Mouse (Mus musculus) spleen, embryonic (tissue): ENCODE measurements around the gene Cfap61.

Experiments
- CTCF ChIA-PET: fragments of 350-600 bp; sonication (Branson Sonifier 250); formaldehyde crosslinking; loops from one replicate; lab custom pipeline; 2022; lab: Charles Lee

Cfap61 gene

DNA sequence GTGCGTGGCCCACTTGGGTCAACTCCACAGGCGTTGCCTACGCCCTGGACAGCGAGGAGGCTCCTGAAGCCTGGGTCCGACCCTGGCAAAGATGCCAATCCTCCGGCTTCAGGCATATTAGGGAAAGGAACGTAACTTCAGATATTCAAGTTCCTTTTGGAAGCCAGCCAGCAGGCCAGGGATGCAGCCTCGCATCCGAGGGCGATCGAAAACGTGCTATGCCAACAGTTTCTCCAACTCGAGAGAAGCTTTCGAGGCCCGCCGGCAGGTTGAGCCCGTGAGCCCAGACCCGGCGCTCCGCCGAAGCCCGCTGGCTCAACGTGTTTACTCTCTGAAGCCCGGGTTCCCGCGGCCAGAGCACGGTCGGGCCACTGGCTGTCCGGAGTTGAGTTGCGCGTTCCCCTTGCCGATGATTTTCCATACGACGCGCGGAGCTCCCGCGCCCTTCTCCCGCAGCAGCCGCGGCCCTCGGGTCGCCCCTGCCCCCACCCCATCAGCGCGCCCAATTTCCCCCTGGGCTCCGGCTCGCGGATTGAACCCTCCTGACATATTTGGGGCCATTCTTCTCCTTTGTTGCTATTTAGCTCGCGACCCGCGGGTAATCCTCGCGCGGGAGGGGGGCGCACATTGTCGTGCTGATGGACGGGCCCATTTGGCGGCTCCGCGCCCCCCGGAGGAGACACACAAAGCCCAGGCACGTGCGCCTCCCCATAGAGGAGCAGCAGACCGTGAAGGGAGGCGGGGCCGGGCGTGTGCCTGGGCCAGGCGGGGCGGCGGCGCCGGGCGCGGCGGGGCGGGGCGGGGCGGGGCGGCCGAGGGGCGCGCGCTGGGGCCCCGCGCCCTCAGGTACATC lies 286.7 kb downstream of the Cfap61 start, which contains the start of gene Insm1:
Gene Insm1, plus strand, starts transcription at position 846 of the 853 bp plus-strand sequence.
- CTCF ChIA-PET, result no interaction called here

- CTCF ChIA-PET, result no interaction called here
These were observed 287.3 kb downstream of the Cfap61 start for GRCm38 (mm10) chr2:146221929-146222278.

- CTCF ChIA-PET, result interaction anchor here (0.8 kb wide), 1 partner anchor 708 kb away, joined by 3 read pairs; no protein-coding TSS in a partner anchor
These were observed 287.9 kb downstream of the Cfap61 start for GRCm38 (mm10) chr2:146222279-146223175.

GRCm38 (mm10) chr2:146223176-146223905 lies 288.8 kb downstream of the Cfap61 start:
- CTCF ChIA-PET, result interaction anchor here (0.8 kb wide), 1 partner anchor 707 kb away, joined by 3 read pairs; no protein-coding TSS in a partner anchor

GRCm38 (mm10) chr2:146224141-146224540 lies 289.6 kb downstream of the Cfap61 start:
- CTCF ChIA-PET, result interaction anchor here (0.6 kb wide), 1 partner anchor 586 kb away, joined by 3 read pairs; no protein-coding TSS in a partner anchor

DNA sequence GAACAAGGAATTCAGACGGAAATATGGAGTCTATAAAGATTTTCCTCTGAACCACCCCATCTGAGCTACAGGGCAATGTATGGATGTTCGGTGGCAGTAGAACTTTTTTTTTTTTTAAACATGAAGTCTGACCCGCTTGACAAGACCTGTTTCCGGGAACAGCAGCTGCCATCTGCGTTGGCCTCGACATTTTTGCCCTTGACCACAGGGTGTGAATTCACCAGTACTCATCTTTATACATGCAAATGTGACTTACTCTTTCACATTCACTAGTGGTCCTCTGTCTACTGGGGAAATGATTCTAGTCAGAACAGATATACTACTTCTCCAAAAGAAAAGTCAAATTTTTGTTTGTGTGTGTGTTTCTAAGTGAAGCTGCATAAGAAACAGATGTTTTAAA lies 291.2 kb downstream of the Cfap61 start:
- CTCF ChIA-PET, result interaction anchor here (0.6 kb wide), 2 partner anchors 39 to 201 kb away, joined by 3 to 16 read pairs; no protein-coding TSS in a partner anchor

DNA sequence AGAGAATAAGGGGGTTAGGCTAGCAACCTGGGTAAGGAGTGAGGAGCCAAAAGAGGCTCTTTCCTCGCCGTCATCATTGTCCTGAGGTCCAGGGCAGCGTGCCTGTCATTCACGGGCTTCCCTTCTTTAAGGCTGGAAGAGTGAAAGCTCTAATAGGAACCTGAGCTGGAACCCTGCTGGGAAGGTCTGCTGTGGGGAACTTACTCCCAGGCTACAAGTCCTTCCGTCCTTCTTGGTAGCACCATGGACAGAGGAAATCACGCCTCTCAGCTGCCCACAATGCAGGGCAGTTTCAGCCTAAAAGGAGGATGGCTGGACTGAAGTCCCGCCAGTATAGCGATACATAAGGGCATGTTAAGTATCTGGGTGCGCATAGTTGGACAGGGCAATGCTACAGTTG lies 291.9 kb downstream of the Cfap61 start:
- CTCF ChIA-PET, result no interaction called here

DNA sequence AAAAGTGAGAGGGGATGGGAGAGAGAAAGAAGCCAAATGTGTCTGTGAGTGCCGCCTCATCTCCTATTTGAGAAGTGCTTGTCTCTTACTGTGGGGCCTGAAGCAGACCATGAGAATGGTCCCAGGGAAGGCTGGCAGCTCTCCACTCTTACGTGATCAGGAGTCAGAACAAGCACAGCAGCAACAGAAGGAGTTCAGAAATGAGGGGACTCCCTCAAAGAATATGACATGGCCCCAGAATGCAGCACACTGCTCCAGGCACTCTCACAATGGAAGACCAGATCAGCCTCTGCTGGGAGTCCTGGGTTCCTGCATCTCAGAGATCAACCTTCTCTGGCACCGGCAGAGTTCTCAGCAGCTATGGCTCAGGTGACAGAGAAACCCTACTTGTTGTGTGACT lies 293.1 kb downstream of the Cfap61 start:
- CTCF ChIA-PET, result no interaction called here

DNA sequence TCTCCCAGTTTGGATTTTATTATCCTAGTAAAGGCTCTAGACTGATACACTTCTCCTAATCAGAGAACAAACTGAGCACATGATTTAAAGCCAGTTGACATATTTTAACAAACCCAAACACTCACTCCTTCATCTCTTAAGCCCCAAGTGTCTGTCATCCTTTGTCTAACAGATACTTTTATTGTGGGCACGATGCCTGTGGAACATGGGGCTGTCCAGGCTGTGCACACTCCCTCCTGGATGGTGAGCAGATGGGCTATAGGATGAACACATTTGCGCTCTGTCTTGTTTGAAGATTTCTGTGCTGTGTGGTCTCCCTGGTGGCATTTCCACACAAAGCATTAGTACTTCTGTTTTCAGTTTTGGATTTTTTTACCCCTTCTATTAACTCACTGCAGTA lies 293.9 kb downstream of the Cfap61 start:
- CTCF ChIA-PET, result no interaction called here

DNA sequence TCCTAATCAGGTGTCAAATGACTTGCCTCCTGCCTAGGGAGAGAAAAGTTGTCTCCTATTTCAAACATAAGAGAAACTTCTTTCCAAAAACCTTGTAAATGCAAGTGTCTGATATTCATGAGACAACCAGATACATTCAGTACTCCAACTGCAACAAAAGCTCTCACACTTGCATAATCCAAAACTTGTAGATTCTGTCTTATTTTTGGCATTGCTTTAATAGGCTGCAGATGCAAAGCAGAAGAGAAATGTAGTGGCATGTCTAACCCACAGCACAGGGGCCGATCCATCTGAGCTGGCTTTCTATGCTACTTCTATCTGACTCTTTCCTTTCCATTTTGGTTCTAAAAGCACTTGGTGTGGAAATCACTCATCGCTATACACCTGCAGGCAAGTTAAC lies 296.9 kb downstream of the Cfap61 start:
- CTCF ChIA-PET, result no interaction called here

- CTCF ChIA-PET, result interaction anchor here (0.6 kb wide), 1 partner anchor 285 kb away, joined by 3 read pairs; no protein-coding TSS in a partner anchor
These were observed 304.7 kb downstream of the Cfap61 start for GRCm38 (mm10) chr2:146239196-146239747.

DNA sequence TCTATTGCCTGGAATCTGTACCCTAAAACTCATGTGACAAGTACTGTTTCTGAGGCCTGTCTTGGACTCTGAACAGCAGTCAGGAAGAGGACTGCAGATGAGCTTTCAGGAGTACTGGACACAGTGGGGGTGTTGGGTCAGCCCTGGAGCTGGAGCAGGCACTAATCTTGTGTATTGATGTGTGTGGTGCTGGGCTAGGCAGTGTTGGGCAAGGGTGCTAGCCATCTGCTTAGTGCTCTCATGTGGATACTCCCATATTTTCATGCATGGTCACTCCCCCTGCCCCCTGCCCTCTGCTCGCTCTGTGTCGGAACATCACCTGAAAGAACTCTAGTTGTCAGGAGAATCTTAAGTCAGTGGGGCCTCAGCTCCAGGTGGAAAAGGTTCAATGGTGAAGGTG lies 309.5 kb downstream of the Cfap61 start:
- CTCF ChIA-PET, result no interaction called here

DNA sequence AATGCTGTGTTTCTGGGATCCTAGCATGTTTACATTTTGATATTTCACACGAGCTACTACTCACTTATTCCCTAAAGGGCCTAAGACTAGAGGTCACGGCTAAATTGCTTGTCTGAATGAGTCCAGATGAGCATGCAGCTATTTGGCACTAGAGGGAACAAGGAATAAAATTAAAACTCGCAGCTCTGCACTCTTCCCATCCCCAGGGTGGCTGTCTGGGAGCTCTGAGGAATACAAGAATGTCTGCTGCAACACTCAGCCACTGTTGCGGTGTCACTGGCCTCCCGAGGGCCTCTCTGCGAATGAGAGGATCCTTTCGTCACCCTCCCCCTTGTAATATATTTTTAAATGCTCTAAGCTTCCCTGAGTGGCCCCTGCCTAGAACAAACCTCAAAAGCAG lies 310.8 kb downstream of the Cfap61 start:
- CTCF ChIA-PET, result no interaction called here

- CTCF ChIA-PET, result no interaction called here
These were observed 312.0 kb downstream of the Cfap61 start for GRCm38 (mm10) chr2:146246409-146247075.

GRCm38 (mm10) chr2:146247576-146247975 lies 313.0 kb downstream of the Cfap61 start:
- CTCF ChIA-PET, result no interaction called here

DNA sequence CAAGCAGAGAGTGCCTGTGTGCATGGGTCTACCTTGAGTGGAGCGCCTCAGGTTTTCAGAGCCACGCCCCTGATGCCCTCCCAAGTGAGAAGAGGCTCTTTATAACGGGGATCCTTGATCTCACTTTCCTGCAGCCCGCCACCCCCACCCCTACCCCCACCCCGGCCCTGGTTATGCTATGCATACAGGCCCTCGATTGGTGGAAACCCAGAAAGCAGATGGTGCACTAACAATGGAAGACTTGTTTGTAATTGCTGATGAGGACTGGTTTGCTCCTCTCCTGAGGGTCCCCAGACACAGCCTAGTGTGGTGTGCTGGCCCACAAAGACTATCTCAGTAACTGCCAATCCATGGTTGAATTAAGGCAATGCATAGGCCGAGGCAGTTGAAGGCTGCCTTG lies 314.4 kb downstream of the Cfap61 start:
- CTCF ChIA-PET, result no interaction called here

DNA sequence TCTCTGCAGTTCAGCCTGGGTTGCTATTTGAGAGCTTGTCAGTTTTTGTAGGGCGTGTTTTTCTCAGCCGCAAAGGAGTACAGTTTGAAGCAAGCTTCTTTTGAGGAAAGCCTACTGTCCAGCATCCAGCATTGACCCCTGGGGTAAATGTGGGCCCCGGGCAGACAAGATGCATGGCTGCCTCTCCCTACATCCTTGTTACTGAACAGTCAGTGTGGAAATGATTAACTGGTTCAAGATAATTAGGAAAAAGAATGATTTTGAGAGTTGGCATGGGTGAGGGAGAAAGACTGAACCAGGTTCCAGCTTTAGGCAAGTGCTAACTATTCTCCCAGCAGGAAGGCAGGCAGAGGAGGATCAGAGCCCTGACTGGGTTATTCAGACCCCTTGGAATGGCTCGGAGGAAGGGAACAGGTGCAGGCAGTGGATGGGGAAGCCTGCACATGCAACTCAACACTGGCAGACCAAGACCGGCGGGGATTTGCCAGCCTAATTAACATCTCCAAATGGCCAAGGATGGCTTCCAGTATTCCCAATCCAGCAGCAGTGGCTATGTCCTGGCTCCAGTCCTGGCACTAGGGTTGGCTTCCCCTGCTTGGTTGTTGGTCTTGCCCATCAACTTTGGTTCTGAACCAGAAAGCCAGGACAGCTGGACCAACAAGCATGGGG lies 315.8 kb downstream of the Cfap61 start:
- CTCF ChIA-PET, result no interaction called here

DNA sequence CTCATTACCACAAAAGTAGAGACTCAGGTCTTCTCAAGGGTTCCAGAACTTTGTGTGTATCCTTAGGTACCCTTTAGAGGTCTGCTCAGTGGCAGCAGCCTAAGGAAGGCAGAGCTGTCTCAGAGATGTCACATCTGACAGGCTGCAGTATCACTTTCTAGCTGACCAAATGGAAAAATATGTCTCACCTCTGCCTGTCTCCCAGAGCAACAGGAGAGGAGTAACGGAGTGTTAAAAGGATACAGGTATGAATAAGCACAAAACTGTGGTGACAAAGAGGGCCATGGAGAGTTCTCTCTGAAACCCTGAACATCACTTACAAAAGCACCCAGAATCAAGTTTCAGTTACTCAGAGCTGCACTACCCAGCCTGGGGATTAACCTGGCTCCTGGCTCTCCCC lies 319.8 kb downstream of the Cfap61 start:
- CTCF ChIA-PET, result no interaction called here

DNA sequence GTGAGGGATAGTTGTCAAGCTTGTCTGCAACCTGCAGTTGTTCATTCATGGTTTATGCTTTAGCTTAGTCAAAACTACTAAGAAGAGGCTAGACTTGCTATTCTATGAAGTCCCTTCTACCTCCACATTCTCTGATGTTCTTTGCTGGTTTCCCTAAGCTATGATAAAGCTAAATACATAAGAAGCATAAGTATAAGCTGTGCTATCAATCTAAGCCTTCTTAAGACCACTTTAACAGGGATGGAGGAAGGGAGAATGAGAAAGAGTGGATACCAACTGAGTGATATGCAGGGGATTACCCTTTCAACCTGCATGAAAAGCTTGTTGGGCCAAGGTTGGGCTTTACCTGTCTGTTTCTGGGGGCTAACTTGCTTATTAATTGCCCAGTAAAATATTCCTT lies 321.1 kb downstream of the Cfap61 start:
- CTCF ChIA-PET, result no interaction called here

GRCm38 (mm10) chr2:146256321-146256875 lies 321.8 kb downstream of the Cfap61 start:
- CTCF ChIA-PET, result no interaction called here
